Mouse (Mus musculus) liver, embryonic 14.5 days (tissue): Measurements from ENCODE around the gene Sept4.
A peak's percentile ranks its signal among the peaks of the same experiment; 100 is the strongest.

Source experiments
- CTCF ChIP-seq: IDR thresholded peaks from 2 replicates; pipeline ENCODE4 v1.5.1; 2016; ENCODE audit warnings: antibody characterized with exemption, low read depth, control low read depth
- EP300 ChIP-seq: IDR thresholded peaks from 2 replicates; pipeline ENCODE4 v1.6.1; 2016; ENCODE audit warnings: antibody characterized with exemption, low read depth

DNA sequence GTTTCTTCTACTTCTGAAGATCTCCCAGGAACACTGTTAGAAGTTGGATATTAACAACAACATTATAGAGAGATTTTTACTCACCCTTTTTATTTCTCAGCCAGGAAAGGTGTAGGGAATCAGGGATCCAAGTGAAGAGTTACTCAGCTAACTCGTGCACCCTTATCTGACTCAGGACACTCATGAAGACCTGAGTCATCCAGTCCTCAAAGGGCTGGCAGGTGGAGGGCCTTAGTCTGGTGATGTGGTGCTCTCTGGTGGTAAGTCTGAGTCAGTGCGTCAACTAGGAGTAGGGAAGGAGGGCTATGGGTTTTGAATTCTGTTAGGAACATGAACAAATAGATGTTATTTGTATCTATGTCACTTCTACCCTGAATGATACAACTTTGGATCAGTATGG lies 49.4 kb upstream of the Sept4 start:
- TF ChIP-seq CTCF (peak; percentile 86), EP300 (no peak)
